Mouse (Mus musculus): ENCODE results near the gene Bicc1.

Bicc1 gene

DNA sequence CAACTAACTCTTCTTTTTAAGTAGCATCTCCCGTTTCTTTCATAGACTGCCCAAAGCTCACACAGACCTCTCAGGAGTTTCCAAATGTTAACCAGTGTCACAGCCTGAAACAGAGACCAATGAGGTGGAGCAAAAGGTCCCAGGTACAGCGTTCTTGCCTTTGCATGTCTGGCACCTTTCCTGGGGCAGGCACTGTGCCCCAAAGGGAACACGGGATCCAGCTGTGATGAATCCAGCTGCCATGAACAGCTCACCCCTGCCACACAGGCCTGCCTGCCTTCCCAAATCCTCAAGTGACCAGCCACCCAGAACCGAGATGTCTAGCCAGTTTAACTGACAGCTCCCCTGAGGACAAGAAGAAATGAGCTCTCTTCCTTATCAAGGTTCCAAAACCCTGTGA lies 36.1 kb downstream of the Bicc1 start:
- peak; percentile 15 to 55 for DNase-seq (ENCODE audit: low spot score in 2 of 2)

DNA sequence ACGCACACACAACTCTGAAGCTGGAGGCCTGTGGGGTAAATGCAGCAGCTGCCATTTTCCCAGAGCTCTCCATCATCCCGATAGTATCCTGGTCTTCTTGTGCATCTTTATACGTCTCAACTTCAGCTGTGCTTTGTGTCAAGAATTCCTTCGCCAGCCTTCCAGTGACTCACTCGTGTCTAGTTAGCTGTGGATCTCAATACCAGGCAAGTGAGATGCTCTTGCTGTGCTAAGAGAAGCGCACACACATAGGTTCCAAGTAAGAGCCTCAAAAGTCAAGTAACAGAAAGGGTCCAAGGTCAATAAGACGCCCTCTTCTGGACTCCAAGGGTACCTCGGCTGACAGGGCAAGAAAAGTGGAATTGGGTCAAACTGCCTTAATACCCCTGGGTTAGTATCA lies 37.0 kb downstream of the Bicc1 start:
- peak; percentile 13 to 56 for DNase-seq (ENCODE audit: low spot score in 2 of 2)

DNA sequence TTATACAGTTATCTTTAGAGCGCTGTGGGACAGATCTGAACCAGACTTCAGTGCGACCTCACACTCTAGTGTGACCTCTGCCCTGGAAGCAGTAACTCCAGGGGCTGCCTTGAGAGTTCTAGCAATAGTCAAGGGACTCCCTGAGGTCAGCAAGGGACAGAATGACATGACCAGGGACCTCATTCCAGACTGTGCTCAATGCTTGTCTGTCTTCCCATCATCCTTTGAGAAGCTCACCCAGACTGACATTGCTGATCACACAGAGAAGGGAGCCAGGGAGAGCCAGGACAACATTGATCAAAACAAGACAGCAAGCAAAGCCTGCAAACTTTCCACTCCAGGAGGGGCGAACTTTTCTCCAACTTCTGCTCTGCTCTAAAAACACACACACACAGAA lies 38.7 kb downstream of the Bicc1 start:
- peak; percentile 9 to 52 for DNase-seq (ENCODE audit: low spot score in 2 of 2)

DNA sequence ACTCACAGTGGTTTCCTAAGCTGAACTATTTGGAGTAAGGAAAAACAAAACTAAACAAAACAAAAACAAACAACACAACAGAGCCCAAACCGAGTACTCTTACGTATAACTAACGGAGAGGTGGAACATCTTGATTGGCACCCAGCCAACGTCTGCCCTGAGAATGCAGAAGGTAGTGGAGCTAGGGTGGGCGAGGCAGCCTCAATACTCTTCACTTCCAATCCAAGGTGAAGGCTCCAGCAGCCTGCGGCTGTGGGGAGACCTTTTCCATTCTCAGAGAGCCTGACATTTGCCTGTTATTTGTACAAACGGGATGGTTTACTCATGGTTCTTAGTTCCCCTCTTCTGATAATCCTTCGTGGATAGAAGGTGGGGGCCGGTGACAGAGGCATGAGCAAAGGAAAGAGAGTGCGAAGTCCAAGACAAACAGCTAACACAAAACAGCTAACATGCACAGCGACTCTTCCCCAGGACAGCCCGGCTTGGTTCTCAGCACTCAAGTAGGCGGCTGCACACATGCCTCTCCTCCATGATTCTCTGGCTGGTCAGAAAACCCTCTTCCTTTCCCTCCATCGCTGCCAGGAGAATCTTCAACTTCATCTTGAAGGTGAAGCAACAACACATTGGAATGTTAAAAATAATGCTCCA lies 39.3 kb downstream of the Bicc1 start:
- DNase-seq (ENCODE audit: low spot score in 2 of 2), result peak; percentile 16 to 59

DNA sequence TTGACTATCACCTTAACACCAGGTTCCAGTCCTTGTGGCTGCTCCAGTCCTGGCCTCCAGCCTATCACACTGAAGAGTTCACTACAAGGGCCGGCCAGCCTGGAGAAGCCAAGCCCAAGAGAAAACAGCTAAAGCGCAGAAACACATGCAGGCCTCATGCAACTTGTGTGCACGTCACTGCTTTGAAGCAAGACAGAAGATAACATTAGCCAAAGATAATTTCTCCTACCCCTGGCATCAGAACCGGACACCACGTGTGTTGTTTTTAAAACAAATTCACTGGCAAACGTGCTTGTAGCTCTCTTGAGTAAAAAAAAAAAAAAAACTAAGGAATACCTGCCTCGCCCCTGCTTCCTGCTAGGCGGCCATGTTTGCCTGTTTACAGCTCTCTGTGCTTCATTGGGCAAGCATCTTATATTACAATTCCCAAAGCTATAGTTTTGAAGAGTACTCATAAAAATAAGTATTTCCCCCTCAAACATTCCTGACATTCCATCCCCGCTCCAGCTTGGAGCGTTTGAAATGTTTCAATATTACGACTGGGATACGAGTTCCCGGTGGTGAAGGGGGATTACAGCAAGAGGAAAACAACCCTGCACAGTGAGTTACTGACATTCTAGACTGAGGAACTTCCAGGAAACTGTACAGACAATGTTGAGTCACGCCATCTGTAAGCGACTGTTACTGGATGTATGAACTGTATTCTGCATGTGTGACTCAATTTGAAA lies 40.2 kb downstream of the Bicc1 start:
- peak in 1 of 2 experiments; percentile 50 for DNase-seq (ENCODE audit: low spot score in 2 of 2)

DNA sequence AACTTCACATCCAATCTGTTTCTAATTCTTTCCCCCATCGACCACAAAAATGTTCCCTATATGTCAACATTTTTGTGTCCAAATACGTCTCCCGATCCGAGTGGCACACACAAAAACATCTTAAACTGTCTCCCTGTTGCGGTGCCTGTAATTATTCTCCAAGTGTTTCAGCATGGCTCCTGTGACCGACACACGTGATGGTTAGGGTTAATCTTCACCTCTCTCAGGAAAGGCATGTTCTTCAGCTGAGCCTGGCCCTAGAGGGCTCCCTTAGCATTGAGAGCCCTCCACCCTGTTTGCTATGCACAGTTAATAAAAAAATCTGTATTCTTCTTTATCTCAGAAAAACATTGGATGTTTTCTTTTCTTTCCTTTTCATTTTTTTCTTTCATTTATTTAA lies 41.7 kb downstream of the Bicc1 start:
- peak in 1 of 2 experiments; percentile 39 for DNase-seq (ENCODE audit: low spot score in 2 of 2)

DNA sequence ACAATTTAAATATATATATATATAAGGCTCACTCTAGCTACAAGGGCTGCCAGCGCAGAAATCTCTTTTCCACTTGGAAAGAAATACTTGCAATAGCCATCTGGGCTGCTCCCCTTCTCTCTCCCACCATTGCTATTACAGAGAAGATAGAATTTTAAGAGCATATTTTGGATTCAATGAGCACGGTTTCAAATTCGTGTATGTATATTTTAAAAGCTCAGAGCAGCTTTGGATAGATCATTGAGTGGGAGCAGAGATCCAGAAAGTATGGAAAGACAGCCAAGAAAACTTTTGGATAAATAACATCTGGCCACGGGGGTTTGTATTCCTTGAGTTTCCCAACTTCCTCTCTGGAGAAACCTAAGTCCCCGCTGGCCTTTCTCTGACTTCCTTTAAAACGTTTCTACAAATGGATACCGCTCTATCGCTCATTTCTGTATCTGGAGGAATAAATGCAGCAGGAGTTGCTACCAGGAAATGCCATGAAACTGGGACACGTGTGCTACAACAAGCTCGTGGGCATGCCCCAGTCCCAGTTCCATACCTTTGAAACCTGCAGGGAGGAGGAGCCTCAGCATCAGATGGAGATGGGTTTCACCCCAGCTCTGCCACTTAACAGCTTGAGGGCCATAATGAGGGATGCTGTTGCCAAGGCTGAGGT lies 45.1 kb downstream of the Bicc1 start:
- no peak for DNase-seq (ENCODE audit: low spot score in 2 of 2)

DNA sequence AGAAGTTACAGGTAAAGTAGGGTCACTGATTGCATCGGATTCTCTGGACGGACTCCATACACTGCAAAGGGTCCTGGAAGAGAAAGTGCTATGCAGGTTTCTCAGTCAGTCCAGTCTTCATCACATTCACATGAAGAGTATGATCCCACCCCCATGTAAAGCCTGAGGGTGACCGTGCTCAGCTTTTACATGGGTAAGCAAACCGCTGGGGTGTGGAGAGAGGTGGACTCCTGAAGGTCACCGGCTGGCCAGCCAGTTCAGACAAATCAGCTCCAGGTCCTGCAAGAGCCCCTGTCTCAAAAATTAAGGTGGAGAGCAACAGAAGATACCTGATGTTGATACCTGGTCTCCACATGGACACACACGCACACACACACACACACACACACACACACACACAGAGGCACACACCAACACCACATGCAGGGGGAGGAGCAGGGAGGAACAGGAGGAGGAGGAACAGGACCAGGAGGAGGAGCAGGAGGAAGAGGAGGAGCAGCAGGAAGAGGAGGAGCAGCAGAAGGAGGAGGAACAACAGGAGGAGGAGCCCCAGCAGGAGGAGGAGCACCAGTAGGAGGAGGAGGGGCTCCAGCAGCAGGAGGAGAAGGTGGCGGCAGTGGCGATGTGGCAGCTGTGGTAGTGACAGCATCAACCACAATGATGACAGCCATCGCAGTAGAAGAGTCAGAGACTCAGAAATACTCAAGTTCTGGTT lies 52.9 kb downstream of the Bicc1 start:
- peak in 1 of 2 experiments; percentile 52 for DNase-seq (ENCODE audit: low spot score in 2 of 2)

DNA sequence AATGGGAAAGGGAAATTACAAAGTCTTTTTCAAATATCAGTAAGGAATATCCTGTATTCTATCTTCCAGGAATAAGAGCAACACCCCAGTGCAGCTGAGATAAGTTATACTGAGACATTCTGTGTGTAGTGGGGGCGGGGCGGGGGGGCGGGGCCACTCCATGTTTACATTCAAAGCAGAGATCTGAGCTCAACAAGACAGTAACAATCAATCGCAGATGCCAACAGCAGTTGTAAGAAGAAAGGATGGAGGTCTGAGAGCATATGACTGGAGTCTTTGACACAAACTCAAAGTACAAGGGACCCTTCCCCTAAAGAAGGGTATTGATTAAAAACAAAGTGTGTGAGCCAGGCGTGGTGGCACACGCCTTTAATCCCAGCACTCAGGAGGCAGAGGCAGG lies 54.7 kb downstream of the Bicc1 start:
- DNase-seq (ENCODE audit: low spot score in 2 of 2), result no peak

DNA sequence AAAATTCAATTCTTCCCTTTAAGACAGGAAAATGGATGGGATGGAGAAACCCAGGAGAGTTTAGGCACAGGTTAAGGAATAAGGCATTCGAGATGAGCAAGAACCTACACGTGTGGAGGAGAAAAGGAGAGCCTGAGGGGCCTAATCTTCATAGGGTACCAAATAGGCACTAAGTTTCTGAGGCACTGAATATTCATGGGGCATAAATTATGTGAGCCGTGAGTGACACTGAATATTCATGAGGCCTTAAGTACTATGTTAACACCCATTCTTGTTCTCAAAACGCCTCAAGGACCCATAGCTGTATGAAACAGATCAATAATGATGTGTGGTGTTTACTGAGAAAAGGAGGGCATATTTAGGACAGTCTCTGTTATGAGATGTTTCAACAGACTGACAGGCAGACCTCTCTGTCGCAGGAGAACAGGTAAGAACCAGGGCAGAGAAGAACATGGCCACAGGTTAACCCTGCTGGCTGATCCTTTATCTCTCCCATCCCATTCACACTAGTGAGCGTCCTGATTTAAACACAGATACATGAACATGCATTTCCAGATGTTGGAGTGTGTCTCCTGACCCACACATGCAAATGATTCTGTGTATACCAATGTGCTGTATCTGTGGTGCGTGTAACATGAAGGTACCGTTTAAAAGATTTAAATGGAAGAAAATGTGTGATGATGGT lies 58.5 kb downstream of the Bicc1 start:
- DNase-seq (ENCODE audit: low spot score in 2 of 2), result no peak

DNA sequence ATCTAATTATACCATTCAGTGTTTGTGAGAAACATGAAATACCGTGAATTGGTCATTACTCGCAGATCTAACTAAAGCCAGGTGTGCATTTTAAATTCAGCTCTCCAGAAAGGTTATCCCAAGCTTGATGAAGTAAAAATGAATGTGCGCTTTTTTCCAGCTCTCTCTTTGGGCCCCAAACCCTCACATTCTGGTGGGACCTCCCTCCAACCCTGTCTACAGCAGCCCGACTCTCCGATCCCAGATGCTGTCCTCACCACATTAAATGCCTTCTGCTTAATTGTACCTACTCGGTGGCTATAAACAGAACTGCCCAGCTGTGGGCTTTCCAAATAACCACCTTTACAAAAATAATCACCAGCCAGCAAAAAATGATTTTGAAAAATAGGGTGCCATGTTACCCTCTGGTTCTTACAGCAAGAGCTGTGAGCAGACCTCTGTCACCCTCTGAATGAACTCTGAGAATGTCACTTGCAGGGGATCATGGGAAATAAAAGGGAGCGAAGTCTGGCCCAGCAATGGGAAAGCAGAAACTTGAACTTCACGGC lies 64.7 kb downstream of the Bicc1 start:
- no peak for DNase-seq (ENCODE audit: low spot score in 2 of 2)

DNA sequence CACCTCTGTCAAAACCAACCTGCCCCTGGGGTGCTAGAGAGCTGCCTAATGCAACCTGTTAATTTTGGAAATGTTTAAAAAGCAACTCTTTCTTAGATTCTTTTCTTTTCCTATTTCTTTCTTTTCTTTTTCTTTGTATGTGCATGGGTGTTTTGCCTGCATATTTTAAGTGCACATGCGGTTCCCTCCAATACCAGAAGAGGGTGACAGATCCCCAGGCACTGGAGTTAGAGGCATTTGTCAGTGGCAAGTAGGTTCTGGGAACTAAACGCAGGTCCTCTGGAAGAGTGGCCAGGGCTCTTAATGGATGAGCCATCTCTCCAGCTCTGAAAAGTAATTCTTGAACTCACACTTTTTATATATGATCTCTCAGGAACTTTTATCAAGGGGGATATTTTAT lies 66.2 kb downstream of the Bicc1 start:
- DNase-seq (ENCODE audit: low spot score in 2 of 2), result no peak

DNA sequence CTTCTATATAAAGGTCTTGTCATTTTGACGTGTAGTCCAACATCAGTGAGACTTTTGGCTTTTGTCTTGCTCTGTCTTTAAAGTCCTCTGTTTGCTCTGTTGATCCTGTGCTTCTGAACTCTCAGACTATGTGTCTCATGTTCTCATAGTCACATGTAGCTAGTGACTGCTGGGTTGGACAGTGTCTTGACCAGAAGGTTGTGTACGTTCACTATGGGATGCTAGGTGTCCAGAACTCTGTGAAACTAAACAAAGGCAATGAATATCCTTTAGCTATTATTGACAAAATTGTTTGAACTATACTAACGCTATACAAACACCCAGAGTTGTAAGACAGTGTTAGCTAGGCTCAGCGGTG lies 72.2 kb downstream of the Bicc1 start:
- no peak for DNase-seq (ENCODE audit: low spot score in 2 of 2)

DNA sequence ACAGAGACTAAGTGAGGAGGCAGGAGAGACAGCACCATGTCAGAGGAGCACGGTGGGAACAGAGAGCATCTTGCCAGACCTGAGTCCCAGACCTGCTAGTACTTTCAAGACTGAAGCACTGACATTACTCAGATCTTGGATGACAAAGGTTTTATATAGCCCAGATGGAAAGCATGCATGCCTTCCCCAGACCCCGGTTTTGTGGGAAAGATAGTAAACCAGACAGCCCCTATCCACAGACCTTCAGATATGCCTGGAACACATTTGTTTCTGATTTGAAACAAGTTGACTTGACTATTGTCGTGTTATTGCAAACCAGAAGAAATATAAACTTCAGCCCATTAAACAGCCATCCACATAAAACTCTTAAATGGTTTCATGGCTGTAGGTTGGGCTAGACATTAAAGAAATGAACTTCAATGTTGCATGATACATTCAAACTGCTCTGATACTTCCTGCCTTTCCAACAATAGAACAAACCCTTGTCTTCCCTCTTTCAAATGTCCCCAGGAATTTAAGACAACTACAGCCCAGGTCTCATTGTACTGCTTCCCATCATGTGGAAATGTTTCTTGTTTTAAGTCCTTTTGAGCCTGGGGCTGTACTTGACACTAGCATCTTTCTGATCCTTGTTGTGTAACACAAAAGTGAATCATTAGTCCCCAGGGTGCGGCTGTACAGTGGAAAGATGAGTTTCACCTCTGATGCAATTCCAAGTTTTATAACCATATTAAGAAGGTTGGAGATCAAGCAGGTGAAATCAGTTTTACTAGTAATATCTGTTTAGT lies 72.7 kb downstream of the Bicc1 start:
- DNase-seq (ENCODE audit: low spot score in 2 of 2), result no peak

DNA sequence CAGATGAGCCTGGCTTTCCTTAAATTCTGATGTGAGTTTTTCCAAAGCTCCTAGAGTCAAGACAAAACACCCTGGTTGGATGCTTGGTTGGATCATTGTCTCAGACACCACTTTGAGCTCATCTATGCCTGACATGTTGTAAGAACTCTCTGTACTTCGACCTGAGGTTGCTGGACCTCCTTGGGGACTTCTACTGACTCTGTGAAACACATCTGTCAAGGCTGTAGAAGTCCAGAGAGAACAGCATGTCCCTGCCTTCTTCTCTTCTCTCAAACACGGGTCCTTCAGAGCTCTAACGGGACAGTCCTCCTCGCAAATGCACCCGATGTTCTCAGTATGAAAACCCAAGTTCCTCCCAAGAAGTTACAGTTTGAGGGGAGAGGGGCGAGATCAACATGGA lies 76.5 kb downstream of the Bicc1 start:
- DNase-seq (ENCODE audit: low spot score in 2 of 2), result no peak

DNA sequence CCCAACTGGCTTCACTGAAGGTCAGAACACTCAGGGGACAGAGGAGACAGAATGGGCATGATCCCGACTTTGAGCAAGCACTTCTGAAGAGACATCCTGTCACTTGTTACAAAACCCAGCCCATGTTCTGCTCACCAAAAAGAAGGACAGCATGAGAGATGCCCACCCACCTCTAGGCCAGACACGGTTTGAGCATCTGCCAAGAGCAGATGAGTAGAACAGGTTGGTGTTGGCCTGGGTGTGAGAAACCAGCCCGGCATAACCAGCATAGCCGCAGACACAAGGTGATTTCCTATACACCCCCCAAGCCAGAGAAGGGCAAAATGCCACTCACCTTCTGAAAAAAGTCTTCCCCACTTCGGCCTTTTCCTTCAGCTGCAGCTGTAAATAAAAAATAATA lies 80.6 kb downstream of the Bicc1 start:
- no peak for DNase-seq (ENCODE audit: low spot score in 2 of 2)

DNA sequence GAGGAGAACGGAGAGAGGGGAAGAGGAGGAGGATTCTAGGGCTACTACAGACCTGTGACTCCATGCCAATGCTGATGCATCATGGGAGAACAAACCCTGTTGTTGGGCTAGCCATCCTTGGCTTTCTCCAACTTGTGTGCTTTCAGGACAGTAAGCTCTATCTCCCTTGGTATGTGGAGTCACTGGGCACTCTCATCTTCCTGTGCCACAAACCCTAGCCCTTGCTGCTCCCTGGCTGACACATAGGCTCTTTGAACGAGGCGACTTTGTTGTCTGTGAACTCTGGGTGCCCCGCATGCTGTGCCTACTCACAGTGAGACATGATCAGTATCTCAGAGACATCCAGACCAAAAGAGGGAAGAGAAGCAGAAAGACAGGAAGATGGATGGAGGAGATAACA lies 94.5 kb downstream of the Bicc1 start:
- no peak for DNase-seq (ENCODE audit: low spot score in 2 of 2)

DNA sequence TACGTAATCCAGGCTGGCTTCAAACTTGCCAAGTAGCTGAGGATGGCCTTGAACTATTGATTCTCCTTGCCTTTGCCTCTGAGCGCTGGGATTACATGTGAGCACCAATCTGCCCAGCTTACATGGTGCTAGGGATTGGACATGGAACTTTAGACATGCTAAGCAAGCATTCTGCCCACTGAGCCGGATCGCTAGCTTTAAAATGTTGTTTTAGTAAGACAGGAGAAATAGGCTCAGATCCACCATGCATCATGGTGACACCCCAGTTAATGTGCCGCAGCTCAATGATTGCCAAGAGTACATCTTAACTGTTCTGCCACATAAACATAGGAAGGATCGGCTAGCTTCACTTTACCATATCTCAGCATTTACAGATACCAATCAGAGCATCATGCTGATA lies 94.9 kb downstream of the Bicc1 start:
- DNase-seq (ENCODE audit: low spot score in 2 of 2), result no peak

DNA sequence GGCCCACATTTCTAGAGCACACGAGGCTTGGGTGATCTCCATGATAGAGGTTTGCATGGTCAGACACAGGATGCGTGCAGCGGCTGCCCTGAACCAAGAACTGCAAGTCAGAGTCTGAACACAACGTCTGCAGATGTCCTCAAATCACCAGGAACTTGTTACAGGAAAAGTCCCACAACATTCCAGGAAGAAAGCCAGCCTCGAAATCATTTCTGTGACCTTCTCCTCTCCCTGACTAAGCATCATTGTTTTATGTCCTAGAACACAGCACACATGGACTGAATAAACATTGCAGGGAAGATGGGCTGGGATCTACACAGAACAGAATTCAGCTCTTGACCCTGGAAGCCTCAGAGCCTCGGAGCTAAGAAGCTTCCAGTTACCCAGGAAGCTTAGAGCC lies 97.3 kb downstream of the Bicc1 start:
- DNase-seq (ENCODE audit: low spot score in 2 of 2), result no peak

DNA sequence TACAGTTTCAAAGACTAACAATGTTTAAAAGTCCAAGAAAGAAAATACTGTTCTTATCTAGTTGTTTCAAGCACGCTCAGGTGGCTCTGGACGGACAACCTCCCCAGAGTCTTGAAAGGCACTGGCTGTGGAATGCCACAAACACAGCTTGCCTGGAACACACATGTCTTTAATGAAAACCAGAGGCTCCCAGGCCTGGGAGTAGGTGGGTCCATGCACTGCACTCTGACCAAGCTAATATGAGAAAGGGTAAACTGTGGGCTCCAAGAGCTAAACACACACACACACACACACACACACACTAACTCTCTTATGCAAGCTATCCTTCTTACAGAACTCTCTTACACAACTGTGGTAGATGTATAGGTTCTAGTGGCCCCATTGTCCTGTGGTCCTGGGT lies 99.2 kb downstream of the Bicc1 start:
- DNase-seq (ENCODE audit: low spot score in 2 of 2), result no peak
